Mouse (Mus musculus): Measurements from ENCODE around the gene Thumpd2.

DNA sequence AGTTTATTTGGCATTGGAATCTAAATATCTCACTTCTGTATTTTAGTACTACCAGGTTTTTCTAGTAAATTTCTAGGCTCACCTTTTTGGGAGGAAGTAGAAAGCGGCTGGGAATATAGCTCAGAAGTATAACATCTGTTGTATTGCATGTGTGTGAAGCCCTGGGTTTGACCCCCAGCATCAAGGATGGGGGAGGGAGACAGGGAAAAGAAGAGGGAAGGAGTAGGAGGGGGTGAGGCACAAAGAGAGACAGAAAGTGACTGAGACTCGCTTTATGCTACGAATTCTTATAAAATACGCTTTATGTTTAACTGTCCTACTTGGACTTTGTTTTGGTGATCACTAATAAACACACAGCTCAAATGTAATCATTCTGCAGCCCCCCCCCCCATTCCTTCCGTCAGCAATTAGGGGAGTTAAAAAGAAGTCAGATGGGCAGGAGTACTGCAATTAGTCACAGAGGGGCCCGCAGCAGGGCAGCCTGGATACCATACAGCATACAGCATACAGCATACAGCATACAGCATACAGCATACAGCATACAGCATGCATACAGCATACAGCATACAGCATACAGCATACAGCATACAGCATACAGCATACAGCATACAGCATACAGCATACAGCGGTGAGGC, 16.8 kb downstream of the Thumpd2 start:
- TF ChIP-seq EP300 (IDR thresholded peaks at IDR 0.05; ENCODE audit: low read depth) (no peak), CTCF (IDR thresholded peaks at IDR 0.05; ENCODE audit: low read depth) (no peak)

Data from liver, postnatal 0 days (tissue).